Mouse (Mus musculus): ENCODE results near the gene Tamm41. TPM values are rescaled to one million over a fixed set of nuclear protein-coding genes. Genes with fewer than 3 reads are reported as not detected.

Gene Tamm41
- 52.6 and 54.9 TPM in 2 replicates for polyA plus RNA-seq (2015; fragmentation: Nextera tagmentation; extraction: Ambion mirVana)

- H3K4me2 ChIP-seq, result peak within 1 kb of the TSS; percentile 79
- ATAC-seq (ENCODE audit: insufficient read depth, low FRiP score, low read depth), result peak; percentile 89
- H3K9ac ChIP-seq, result peak within 1 kb of the TSS; percentile 49
Observed at GRCm38 (mm10) chr6:115037103-115038094, at the start of gene Tamm41. Gene Tamm41, minus strand, starts transcription at chr6:115037876.

GRCm38 (mm10) chr6:115085274-115085841 is 47.7 kb upstream of the Tamm41 start:
- Histone ChIP-seq H3K27ac (no peak overlapping the region), H3K4me2 (no peak overlapping the region), H3K4me1 (no peaks in the 10 kb centered on the region), H3K27me3 (replicated peaks) (no peaks in the 10 kb centered on the region), H3K36me3 (no peaks in the 10 kb centered on the region), H3K9me3 (no peaks in the 10 kb centered on the region), H3K4me3 (replicated peaks) (no peak overlapping the region), H3K9ac (no peak overlapping the region)
- no peak for ATAC-seq (ENCODE audit: insufficient read depth, low FRiP score, low read depth)
- WGBS, result 59% methylated on average over 9 of the region's 9 CpGs

More at GRCm38 (mm10) chr6:115037103-115038094, at the start of gene Tamm41:
- H3K4me1 ChIP-seq, result peaks cover 7% of the 10 kb centered on the region
- 0 out of 2 replicates have a peak, but pooled peaks cover 11% of the 10 kb centered on the region for H3K36me3 ChIP-seq
- H3K27ac ChIP-seq, result 0 out of 2 replicates have a peak within 1 kb of the TSS, but pooled peaks have one; percentile 38
- no peaks in the 10 kb centered on the region for H3K27me3 ChIP-seq (replicated peaks)
- under 1% methylated on average over 57 of the region's 57 CpGs for WGBS
- H3K4me3 ChIP-seq (replicated peaks), result peak within 1 kb of the TSS; percentile 86
- no peaks in the 10 kb centered on the region for H3K9me3 ChIP-seq

GRCm38 (mm10) chr6:115076781-115077575 is 39.3 kb upstream of the Tamm41 start:
- ATAC-seq (ENCODE audit: insufficient read depth, low FRiP score, low read depth), result no peak
- 31% methylated on average over 9 of the region's 9 CpGs for WGBS
- Histone ChIP-seq H3K27ac (no peak overlapping the region), H3K4me3 (replicated peaks) (no peak overlapping the region), H3K9ac (no peak overlapping the region), H3K36me3 (no peaks in the 10 kb centered on the region), H3K27me3 (replicated peaks) (no peaks in the 10 kb centered on the region), H3K9me3 (no peaks in the 10 kb centered on the region), H3K4me2 (no peak overlapping the region), H3K4me1 (no peaks in the 10 kb centered on the region)

- no peaks in the 10 kb centered on the region for H3K36me3 ChIP-seq
- H3K27me3 ChIP-seq (replicated peaks), result no peaks in the 10 kb centered on the region
- H3K4me2 ChIP-seq, result no peak overlapping the region
- H3K4me1 ChIP-seq, result no peaks in the 10 kb centered on the region
- no peak overlapping the region for H3K4me3 ChIP-seq (replicated peaks)
- H3K9ac ChIP-seq, result no peak overlapping the region
- no peak overlapping the region for H3K27ac ChIP-seq
- 77% methylated on average over 2 of the region's 2 CpGs for WGBS
- ATAC-seq (ENCODE audit: insufficient read depth, low FRiP score, low read depth), result no peak
- H3K9me3 ChIP-seq, result no peaks in the 10 kb centered on the region
Observed at GRCm38 (mm10) chr6:115072024-115072423, 34.3 kb upstream of the Tamm41 start.

GRCm38 (mm10) chr6:115065411-115066241 is 27.9 kb upstream of the Tamm41 start:
- no peaks in the 10 kb centered on the region for H3K27me3 ChIP-seq (replicated peaks)
- H3K9me3 ChIP-seq, result no peaks in the 10 kb centered on the region
- ATAC-seq (ENCODE audit: insufficient read depth, low FRiP score, low read depth), result no peak
- no peak overlapping the region for H3K9ac ChIP-seq
- no peak overlapping the region for H3K4me2 ChIP-seq
- H3K4me1 ChIP-seq, result no peaks in the 10 kb centered on the region
- no peaks in the 10 kb centered on the region for H3K36me3 ChIP-seq
- no peak overlapping the region for H3K27ac ChIP-seq
- H3K4me3 ChIP-seq (replicated peaks), result no peak overlapping the region
- 31% methylated on average over 13 of the region's 13 CpGs for WGBS

- Histone ChIP-seq H3K9ac (no peak overlapping the region), H3K9me3 (no peaks in the 10 kb centered on the region), H3K4me3 (replicated peaks) (no peak overlapping the region), H3K4me1 (no peaks in the 10 kb centered on the region), H3K36me3 (no peaks in the 10 kb centered on the region), H3K4me2 (no peak overlapping the region), H3K27me3 (replicated peaks) (no peaks in the 10 kb centered on the region), H3K27ac (no peak overlapping the region)
- ATAC-seq (ENCODE audit: insufficient read depth, low FRiP score, low read depth), result no peak
- 63% methylated on average over 5 of the region's 5 CpGs for WGBS
Observed at GRCm38 (mm10) chr6:115062605-115063350, 25.1 kb upstream of the Tamm41 start.

GRCm38 (mm10) chr6:115059227-115059626 is 21.6 kb upstream of the Tamm41 start:
- H3K4me1 ChIP-seq, result no peaks in the 10 kb centered on the region
- H3K36me3 ChIP-seq, result no peaks in the 10 kb centered on the region
- 61% methylated on average over 5 of the region's 5 CpGs for WGBS
- ATAC-seq (ENCODE audit: insufficient read depth, low FRiP score, low read depth), result no peak
- H3K27ac ChIP-seq, result no peak overlapping the region
- no peak overlapping the region for H3K9ac ChIP-seq
- no peak overlapping the region for H3K4me3 ChIP-seq (replicated peaks)
- H3K9me3 ChIP-seq, result no peaks in the 10 kb centered on the region
- H3K27me3 ChIP-seq (replicated peaks), result no peaks in the 10 kb centered on the region
- H3K4me2 ChIP-seq, result no peak overlapping the region

- no peaks in the 10 kb centered on the region for H3K36me3 ChIP-seq
- no peaks in the 10 kb centered on the region for H3K27me3 ChIP-seq (replicated peaks)
- 23% methylated on average over 2 of the region's 2 CpGs for WGBS
- no peaks in the 10 kb centered on the region for H3K9me3 ChIP-seq
- H3K9ac ChIP-seq, result no peak overlapping the region
- no peaks in the 10 kb centered on the region for H3K4me1 ChIP-seq
- no peak overlapping the region for H3K4me3 ChIP-seq (replicated peaks)
- no peak for ATAC-seq (ENCODE audit: insufficient read depth, low FRiP score, low read depth)
- H3K27ac ChIP-seq, result no peak overlapping the region
- no peak overlapping the region for H3K4me2 ChIP-seq
Observed at GRCm38 (mm10) chr6:115056699-115057098, 19.0 kb upstream of the Tamm41 start.

- no peak for ATAC-seq (ENCODE audit: insufficient read depth, low FRiP score, low read depth)
- Histone ChIP-seq H3K4me3 (replicated peaks) (no peak overlapping the region), H3K36me3 (no peaks in the 10 kb centered on the region), H3K9ac (no peak overlapping the region), H3K9me3 (no peaks in the 10 kb centered on the region), H3K27me3 (replicated peaks) (no peaks in the 10 kb centered on the region), H3K4me2 (no peak overlapping the region), H3K27ac (no peak overlapping the region), H3K4me1 (no peaks in the 10 kb centered on the region)
- 81% methylated on average over 4 of the region's 4 CpGs for WGBS
Observed at GRCm38 (mm10) chr6:115055440-115055839, 17.8 kb upstream of the Tamm41 start.

GRCm38 (mm10) chr6:115051586-115052197 is 14.0 kb upstream of the Tamm41 start:
- H3K27ac ChIP-seq, result no peak overlapping the region
- H3K9me3 ChIP-seq, result no peaks in the 10 kb centered on the region
- H3K4me3 ChIP-seq (replicated peaks), result no peak overlapping the region
- H3K4me2 ChIP-seq, result no peak overlapping the region
- no peak overlapping the region for H3K9ac ChIP-seq
- H3K36me3 ChIP-seq, result no peaks in the 10 kb centered on the region
- ATAC-seq (ENCODE audit: insufficient read depth, low FRiP score, low read depth), result no peak
- 64% methylated on average over 6 of the region's 6 CpGs for WGBS
- H3K4me1 ChIP-seq, result no peaks in the 10 kb centered on the region
- no peaks in the 10 kb centered on the region for H3K27me3 ChIP-seq (replicated peaks)
